Mouse (Mus musculus) testis, adult 2 months (tissue): Measurements from ENCODE around the gene Cldn9. TPM values are rescaled to one million over a fixed set of nuclear protein-coding genes. Genes with fewer than 3 reads are reported as not detected.

Experiments used
- H3K27ac ChIP-seq: fragments of 200-500 bp; 2 replicates; pipeline ENCODE4 v1.5.1; 2012; ENCODE audit warnings: low read depth, low read length; ENCODE audit not compliant: control insufficient read depth, insufficient read depth
- H3K27me3 ChIP-seq: fragments of 200-500 bp; 2 replicates; pipeline ENCODE4 v1.6.1; 2012; ENCODE audit warnings: mild to moderate bottlenecking, low read length, moderate library complexity; ENCODE audit not compliant: control insufficient read depth, insufficient read depth
- H3K36me3 ChIP-seq: fragments of 200-500 bp; 2 replicates; pipeline ENCODE4 v1.6.1; 2012; ENCODE audit warnings: mild to moderate bottlenecking, low read length; ENCODE audit not compliant: control insufficient read depth, insufficient read depth
- H3K4me1 ChIP-seq: fragments of 200-500 bp; 2 replicates; pipeline ENCODE4 v1.6.1; 2012; ENCODE audit warnings: low read length; ENCODE audit not compliant: control insufficient read depth, insufficient read depth
- H3K4me3 ChIP-seq: fragments of 200-500 bp; 2 replicates; pipeline ENCODE4 v1.5.1; 2012; ENCODE audit warnings: low read depth, mild to moderate bottlenecking, low read length, moderate library complexity, mixed read lengths; ENCODE audit not compliant: control insufficient read depth
- CTCF ChIP-seq: fragments of 200-500 bp; IDR thresholded peaks from 2 replicates; pipeline ENCODE4 v1.5.1; 2012; ENCODE audit warnings: low read depth, mild to moderate bottlenecking, inconsistent platforms, low read length, moderate library complexity; ENCODE audit not compliant: control insufficient read depth, insufficient read depth, insufficient replicate concordance
- POLR2A ChIP-seq: fragments of 200-500 bp; IDR thresholded peaks from 2 replicates; pipeline ENCODE4 v1.6.1; 2012; ENCODE audit warnings: low read depth, mild to moderate bottlenecking, inconsistent platforms, low read length, moderate library complexity; ENCODE audit not compliant: control insufficient read depth
- polyA plus RNA-seq: library from polyadenylated mRNA; depleted of rRNA; stranded (reverse); fragments of >200 nt; gene quantifications from 2 replicates; pipeline ENCODE4 v1.2.3, GENCODE M21; 2012

Gene Cldn9
- polyA plus RNA-seq, 1 experiment, result 0.27 TPM

DNA sequence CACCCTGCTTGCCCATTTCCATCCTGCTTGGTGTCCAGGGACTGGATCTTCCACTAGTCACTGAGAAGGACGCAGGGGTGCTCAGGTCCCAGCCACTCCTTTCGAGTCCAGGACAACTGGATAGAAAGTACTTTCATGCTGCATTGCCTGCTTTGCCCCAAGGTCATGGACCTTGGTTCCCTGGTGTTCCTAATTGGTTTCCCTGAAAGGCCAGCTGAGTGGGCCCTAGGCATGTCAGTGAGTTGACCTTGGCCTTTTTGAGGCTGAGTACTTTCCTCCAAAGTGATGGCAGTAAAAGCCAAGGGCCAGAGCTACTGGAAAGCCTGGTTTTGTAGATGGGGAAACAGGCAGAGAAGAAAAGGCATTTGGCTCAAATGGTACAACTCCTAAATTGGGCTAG lies 38.1 kb upstream of the Cldn9 start:
- H3K4me1 ChIP-seq, result peaks cover 17% of the 10 kb centered on the region
- no peak overlapping the region for H3K27ac ChIP-seq
- TF ChIP-seq CTCF (no peak), POLR2A (no peak)
- no peak overlapping the region for H3K4me3 ChIP-seq
- H3K36me3 ChIP-seq, result no peaks in the 10 kb centered on the region
- H3K27me3 ChIP-seq, result no peaks in the 10 kb centered on the region

DNA sequence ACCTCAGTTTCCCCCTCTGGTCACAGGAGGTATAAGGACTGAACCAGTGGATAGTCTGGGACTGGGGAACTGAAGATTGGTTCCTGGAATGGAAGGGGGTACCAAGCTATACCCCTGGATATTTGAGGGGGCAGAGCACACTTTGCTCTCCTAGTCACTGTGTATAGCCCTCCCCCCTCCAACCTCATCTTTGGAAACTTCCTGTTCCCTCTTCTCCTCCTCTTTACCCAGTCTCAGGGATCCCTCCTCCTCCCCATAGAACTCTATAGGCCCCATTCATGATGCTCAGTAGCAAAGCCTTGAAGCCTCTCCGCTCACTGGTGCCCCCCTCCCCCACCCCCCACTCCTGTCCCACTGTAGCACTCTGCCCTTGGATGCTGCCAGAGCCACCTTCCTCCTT lies 35.6 kb upstream of the Cldn9 start:
- Histone ChIP-seq H3K27ac (no peak overlapping the region), H3K27me3 (no peaks in the 10 kb centered on the region), H3K4me3 (no peak overlapping the region), H3K4me1 (peaks cover 14% of the 10 kb centered on the region), H3K36me3 (no peaks in the 10 kb centered on the region)
- no peak for TF ChIP-seq CTCF
- TF ChIP-seq POLR2A, result no peak

GRCm38 (mm10) chr17:23717003-23717402 lies 33.2 kb upstream of the Cldn9 start:
- no peaks in the 10 kb centered on the region for H3K36me3 ChIP-seq
- TF ChIP-seq POLR2A (no peak), CTCF (no peak)
- no peak overlapping the region for H3K4me3 ChIP-seq
- no peak overlapping the region for H3K27ac ChIP-seq
- peaks cover 3% of the 10 kb centered on the region for H3K4me1 ChIP-seq
- no peaks in the 10 kb centered on the region for H3K27me3 ChIP-seq

GRCm38 (mm10) chr17:23706212-23706611 lies 22.4 kb upstream of the Cldn9 start:
- Histone ChIP-seq H3K4me1 (no peaks in the 10 kb centered on the region), H3K36me3 (no peaks in the 10 kb centered on the region), H3K27me3 (no peaks in the 10 kb centered on the region), H3K4me3 (no peak overlapping the region), H3K27ac (no peak overlapping the region)
- no peak for TF ChIP-seq POLR2A
- TF ChIP-seq CTCF, result peak; percentile 80; the same call in 1 of the 2 replicates

DNA sequence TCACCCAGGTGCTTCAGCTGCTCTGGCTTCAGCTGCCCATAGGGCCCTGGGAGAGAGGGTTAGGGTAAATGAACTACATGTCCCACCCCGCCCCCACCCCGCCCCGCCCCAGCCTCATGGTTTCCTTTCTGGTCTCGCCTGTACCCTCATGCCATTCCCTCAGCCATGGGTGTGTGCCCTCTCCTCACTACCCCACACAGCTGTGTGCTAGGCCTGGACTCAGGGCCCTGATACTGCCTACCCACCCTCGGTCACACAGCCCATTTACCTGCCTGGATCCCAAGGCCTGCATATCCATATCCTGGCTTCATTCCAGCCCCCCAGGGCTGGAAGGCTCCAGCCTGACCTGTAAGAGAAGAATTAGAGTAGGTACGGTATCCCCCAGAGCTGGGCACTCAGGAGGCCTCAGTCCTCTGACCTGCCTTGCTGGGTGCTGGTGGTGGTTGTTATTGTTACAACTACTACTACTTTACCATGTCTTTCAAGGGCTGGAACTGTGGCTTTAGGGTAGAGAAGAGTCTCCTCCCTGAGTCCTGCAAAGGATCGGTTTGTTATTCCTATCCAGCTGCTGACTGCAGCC lies 21.8 kb upstream of the Cldn9 start:
- Histone ChIP-seq H3K36me3 (no peaks in the 10 kb centered on the region), H3K4me3 (no peak overlapping the region), H3K27me3 (no peaks in the 10 kb centered on the region), H3K4me1 (no peaks in the 10 kb centered on the region), H3K27ac (no peak overlapping the region)
- TF ChIP-seq POLR2A, result no peak
- TF ChIP-seq CTCF, result no peak

- Histone ChIP-seq H3K27me3 (no peaks in the 10 kb centered on the region), H3K4me3 (no peak overlapping the region), H3K36me3 (no peaks in the 10 kb centered on the region), H3K4me1 (peaks cover 7% of the 10 kb centered on the region), H3K27ac (no peak overlapping the region)
- TF ChIP-seq CTCF (no peak), POLR2A (no peak)
Observed at GRCm38 (mm10) chr17:23704741-23705140, 20.9 kb upstream of the Cldn9 start.

GRCm38 (mm10) chr17:23703301-23703700 lies 19.5 kb upstream of the Cldn9 start:
- peaks cover 7% of the 10 kb centered on the region for H3K4me1 ChIP-seq
- no peak overlapping the region for H3K27ac ChIP-seq
- no peaks in the 10 kb centered on the region for H3K27me3 ChIP-seq
- TF ChIP-seq CTCF (no peak), POLR2A (no peak)
- no peaks in the 10 kb centered on the region for H3K36me3 ChIP-seq
- H3K4me3 ChIP-seq, result no peak overlapping the region

- Histone ChIP-seq H3K4me3 (peak overlapping the region; percentile 66), H3K27ac (no peak overlapping the region), H3K36me3 (no peaks in the 10 kb centered on the region), H3K27me3 (no peaks in the 10 kb centered on the region), H3K4me1 (peaks cover 7% of the 10 kb centered on the region)
- TF ChIP-seq CTCF (peak; percentile 50; the same call in 1 of the 2 replicates), POLR2A (no peak)
Observed at GRCm38 (mm10) chr17:23700079-23700478, 16.3 kb upstream of the Cldn9 start.
